Mouse (Mus musculus): ENCODE measurements around the gene Fam53b.

Gene Fam53b

DNA sequence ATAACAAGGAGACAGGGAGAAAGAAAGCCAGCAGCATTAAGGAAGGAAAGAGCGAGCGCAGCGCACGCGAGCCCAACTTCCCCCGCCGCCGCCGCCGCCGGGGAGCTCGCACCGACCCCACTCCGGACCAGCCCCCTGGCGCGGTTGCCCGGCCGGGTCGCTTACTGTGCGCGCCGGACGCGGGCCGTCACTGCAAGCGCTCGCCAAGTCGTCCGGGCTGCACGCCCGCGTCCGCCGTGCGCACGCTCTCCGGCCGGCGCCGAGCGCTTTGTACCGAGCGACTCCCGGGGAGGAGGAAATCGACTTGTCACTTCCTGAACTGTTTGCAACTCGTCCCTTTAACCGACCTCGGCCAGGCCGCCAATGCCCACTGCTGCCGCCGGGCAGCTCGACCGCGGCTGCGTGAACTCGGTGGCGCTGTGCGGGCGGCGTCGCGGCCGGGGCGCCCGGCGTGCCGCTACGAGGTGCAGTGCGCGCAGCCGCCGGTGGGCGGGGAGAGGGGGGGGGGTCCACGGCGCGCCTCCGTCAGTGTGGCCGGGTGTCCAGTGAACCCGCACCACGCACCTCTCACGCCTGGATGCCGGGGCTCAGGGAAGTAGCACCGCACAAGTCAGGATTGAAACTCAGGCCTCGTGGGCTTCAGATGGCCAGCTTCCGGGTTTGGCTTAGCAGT, at the start of gene Fam53b:
Gene Fam53b, minus strand, starts transcription at position 471 of the 673 bp plus-strand sequence.
- DNase-seq, result peak; percentile 74

DNA sequence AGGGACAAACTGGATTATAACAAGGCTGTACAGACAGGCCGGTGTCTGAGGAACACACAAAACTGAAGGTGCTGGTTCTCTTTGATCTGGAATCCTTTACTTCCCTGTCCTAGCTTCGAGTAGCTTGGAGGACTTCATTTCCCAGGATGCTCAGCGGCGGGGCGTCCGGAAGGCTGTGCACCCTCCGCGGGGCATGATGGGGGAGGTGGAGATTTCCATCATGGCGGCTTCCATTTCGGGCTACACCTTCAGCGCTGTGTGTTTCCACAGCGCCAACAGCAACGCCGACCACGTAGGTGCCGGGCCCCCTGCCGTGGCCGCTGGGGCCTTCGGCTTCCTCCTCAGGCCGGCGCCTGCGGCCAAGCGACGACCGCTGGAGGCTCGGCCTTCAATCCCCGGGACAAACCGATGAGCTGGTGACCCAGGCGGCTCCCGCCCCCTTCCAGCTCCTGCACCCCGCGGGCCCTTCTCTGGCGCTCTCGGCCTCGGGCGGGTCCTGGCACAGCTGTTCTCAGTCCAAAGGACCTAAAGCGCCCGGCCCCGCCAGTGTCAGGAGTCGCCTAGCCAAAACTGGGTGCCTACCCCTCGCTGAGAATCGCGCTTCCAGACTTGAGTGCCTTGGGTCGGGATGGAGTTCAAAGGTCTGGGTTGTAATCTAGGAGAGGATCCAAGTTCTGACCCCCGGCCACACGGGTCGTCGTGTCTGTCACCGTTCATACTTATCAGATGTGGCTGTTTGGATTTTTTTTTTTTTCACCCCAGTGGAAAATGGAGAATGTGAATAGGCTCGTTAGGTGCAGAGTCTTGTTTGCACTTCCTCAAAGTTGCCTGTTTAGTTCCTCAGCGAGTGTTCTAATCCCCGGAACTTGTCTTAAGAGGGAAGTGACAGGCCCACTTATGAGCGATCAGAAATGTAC, 45.6 kb upstream of the Fam53b start, which contains the start of gene Abraxas2:
Gene Abraxas2, plus strand, starts transcription at position 184 of the 917 bp plus-strand sequence.
- peak; percentile 91 for DNase-seq

DNA sequence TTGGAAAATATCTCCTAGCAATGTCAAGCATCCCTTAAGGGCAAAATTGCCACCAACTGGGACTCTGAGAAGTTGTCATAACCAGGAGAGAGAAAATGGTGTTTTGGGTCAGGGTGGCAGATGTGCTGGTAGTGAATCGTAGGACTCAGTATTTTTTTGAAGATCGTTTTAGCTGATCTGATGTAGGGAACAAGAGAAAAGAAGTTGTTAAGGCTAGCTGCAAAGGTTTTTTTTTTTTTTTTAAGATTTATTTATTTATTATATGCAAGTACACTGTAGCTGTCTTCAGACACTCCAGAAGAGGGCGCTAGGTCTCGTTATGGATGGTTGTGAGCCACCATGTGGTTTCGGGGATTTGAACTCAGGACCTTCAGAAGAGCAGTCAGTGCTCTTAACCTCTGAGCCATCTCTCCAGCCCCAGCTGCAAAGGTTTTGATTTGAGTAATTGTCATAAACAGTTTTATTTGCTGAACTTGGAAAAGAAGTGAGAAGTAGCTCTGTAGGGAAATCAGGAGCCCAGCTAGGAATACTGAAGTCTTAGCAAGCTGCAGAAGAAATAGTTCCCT, 44.4 kb upstream of the Fam53b start:
- DNase-seq, result no peak

DNA sequence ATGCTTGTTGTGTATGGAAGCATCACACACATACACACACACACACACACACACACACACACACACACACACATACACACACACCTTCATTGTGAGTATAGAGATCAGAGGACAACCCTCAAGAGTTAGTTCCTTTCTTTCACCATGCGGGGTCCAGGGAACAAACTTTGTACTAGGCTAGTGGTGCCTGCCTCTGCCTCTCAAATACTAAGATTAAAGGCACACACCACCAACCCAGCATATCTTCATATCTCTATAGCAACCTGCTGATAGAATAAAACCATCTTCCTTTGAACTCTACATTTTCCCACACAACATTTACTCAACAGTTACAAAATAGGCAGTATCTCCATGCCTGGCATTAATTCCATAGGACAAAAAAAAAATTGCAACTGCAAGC, 42.4 kb upstream of the Fam53b start:
- DNase-seq, result no peak

DNA sequence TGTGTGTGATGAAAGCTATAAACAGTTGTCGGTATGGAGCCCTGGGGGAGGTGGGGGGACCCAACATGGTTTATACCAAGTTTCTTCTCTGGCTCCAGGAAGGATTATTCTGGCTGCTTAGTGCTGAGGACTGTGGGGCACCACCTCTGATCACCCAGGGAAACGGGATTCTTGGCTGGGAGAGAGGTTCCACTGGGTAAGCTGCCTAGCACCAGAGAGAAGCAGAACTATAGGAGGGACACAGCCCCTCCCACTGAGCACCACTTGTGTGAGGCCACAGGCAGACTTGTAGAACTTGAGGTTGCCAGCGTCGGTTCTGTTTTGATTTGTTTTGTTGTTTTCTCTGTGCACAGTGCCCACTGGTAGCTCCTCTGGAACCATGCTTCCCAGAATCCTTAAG, 40.3 kb upstream of the Fam53b start:
- DNase-seq, result no peak

DNA sequence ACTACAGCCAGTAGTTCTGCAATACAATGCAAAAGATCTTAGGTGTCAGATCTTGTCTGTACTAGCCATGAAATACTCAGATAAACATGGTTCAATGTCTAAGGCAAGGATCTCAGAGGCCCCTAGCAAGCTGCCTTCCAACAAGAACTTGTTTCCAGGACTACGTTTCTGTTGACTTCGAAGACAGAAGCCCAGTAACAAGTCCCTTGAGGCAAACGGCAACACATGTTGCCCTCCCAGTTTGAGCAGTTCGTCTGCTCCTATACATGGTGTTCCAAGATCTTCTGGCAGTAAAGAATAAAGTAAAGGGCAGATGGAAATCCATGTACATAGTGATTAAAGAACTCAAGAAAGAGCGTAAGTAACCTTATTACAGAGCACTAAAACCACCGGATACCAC, 39.7 kb upstream of the Fam53b start:
- no peak for DNase-seq

DNA sequence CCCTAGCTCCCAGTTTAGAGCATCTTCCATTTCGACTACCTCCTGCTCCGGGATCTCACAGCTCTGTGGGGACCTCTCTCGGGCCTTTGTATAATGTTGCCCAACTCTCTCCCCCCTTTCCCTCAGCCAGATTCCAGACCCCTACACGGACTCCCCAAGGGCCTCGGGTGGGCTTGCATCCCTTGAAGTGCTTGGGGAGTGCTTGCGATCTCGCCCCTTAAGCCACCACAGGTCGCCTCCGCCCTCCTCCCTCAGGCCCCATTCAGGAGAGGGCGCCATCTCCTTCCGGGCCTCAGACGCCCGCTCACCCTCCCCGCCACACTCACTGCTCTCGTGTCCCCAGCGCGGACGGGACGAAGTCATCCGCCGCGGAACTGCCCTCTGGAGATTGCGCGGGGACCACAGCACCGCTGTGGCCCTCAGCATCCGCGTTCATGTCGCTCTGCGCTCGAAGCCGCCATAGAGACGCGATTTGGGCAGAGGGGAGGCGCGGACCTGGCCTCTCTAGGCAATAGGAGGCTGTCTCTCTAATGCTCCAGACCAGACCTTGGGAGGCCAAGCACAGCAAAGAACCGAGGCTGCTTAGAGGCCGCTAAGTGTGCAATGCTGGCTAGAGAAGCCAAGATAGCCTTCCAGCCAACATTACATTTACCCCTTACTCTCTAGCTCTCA, 38.6 kb upstream of the Fam53b start, which contains the start of gene Eef1akmt2:
Gene Eef1akmt2, minus strand, starts transcription at position 501 of the 672 bp plus-strand sequence.
- DNase-seq, result peak; percentile 81

DNA sequence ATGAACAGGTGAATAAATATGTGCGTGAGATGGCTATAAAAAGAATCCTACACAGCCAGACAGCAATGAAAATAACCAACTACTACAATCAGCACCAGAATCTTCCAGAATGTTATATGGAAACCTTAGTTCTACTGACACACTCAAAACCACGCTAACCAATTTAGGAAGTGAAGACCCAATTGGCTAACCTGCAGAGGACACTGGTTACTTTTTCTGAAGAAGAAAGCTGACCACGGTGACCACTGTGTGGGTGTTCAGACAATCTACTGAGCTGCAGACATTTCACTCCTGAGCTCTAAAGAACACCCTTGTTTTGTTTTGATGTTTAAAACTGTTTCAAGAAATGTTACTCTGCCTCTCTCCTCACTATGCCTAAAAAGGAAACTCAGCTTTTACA, 29.5 kb upstream of the Fam53b start:
- no peak for DNase-seq

DNA sequence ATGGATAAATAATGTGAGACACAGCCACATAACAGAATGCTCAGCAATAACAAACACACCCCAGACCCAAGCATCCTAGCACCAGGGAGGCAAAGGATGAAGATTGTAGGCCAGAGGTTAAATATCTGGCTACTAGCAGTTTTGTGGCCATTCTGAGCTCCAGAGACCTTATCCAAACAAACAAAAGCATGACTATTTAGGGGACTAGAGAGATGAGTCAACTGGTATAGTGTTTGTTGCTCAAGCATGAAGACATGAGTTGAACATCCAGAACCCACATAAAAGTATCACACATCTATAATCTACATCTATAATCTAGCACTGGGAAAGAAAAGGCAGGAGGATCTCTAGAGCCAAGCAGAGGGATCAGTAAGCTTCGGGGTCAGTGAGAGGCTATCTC, 28.8 kb upstream of the Fam53b start:
- DNase-seq, result no peak

DNA sequence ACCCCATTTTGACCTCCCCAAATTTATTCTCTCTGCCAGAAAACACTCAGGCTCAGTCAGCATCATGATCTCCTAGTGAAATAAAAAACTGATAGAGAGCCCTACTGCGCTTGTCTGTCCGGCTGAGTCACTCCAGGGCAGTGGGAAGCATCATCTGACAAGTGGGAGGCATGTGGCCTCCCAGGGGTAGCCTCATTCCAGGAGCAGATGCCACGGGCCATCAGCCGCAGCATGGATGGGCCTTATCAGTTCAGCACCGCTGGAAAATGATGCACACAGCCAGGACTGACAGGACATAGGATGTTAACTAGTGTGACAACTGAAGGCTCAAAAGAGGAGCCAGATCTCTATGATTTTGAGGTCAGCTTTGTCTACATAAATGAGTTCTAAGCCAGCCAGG, 27.6 kb upstream of the Fam53b start:
- no peak for DNase-seq

DNA sequence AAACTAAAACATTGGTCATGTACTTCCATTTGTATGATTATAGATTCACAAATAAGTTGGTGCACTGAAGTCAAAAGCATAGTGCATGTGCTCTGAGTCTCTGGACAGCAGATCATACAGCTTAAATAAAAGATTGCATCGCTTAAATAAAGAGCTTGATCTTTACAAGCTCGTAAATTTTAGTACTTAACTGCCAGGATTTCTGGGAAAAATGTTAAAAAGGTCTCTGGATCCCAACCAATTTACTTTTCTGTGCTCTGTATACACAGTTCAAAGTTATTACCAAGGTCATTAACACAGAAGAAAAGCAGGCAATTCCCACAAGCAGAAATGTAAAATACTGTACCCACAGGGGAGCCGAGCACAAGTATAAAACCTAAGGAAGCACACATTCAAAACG, 17.3 kb upstream of the Fam53b start:
- DNase-seq, result no peak

DNA sequence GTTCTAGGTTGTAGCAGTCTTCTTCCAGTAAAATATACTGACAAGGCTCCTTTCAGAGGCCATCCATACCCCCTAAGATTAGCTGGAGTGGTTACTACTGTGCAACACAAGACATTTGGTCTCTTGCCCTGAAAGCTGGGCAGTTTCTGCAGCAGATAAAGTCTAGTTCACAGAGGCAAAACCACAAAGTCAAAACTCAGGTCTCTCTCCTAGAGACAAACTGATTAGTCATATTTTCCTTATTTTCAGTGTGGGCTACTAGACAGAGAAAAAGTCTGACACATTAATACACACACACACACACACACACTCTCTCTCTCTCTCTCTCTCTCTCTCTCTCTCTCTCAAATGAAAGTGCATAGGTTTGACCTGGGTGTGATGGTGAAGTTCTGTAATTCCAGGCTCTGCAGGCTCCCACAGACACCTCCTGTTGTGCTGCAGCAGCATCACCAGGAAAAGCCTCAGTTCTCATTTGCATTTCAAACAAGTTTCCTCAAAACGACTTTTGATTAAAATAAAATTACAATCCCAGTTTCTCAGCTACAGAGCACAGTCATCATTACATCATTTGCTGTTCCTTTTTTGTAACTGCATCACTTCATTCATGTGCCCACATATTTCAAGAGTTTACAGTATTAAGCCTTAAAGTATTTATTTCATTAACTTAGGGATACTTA, 10.8 kb upstream of the Fam53b start:
- no peak for DNase-seq

DNA sequence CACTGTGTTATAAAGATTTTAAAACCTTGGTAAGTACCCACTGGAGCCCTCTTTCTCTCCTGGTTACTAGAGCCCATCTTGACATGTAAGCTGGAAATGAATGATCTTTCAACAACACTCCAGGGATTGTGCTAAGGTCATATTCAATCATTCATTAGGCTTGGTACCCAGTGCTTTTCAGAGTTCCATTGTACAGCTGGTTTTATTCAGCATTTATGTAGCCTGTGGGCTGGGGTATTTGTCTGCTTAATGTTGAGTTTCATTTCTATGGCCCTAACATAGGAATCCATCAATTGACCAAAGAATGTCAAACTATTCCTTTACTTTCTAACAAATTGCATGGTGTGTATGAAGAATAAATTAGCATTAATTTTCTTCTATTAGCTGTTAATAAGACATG, 10.1 kb upstream of the Fam53b start:
- DNase-seq, result no peak

DNA sequence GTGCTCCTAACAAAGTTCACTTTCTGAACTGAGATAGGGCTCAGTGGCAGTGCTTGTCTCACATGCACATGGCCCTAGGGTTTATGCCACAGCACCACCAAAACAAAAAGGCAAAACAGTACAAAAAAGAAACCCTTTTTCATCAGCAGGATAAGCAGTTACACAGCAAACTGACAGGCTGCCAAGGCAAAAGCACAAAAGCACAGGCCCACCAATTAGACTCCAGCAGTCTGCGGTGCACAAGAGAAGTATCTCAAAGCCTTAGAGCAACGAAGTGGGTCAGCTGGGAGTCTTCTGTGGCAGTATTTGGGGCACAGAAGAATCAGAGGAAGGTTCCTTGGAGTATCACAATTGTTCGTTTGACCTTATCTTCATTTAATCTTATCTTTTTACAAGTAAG, 7.0 kb upstream of the Fam53b start:
- no peak for DNase-seq

DNA sequence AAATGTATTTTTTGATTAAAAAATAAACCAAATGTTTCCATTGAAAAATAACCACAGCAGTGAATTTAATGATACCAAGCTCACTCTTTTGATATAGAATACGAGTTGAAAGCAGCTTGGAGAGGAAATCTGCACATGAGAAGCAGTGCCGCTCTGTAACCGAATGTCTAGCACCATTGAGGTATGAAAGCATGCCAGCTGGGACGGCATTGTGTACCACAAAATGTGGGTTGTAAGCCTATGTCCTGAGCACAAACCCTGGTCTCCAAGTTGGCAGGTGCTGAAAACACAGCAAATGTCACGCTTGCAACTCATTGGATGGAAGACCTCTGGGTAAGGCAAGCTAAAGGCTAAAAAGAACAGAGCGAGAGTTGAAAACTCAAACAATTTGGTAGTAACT, 3.4 kb upstream of the Fam53b start:
- DNase-seq, result no peak

DNA sequence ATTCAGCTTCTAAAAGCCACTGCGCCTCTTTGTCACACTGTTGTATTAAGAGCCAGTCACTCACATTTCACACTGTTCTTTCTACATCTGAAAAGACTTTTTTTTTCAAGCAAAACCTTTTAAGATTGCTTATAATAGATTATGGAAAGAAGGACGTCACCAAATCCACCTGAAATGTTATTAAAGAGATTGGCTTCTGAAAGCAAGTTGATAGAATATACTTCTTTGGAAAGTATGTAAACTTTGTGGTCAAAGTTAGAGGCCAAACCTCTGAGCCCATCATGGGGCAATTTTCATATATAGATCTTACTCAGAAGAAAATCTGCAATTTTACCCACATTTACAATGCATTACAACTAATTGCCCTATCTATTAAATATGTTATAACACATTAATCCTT, 2.8 kb upstream of the Fam53b start:
- no peak for DNase-seq

DNA sequence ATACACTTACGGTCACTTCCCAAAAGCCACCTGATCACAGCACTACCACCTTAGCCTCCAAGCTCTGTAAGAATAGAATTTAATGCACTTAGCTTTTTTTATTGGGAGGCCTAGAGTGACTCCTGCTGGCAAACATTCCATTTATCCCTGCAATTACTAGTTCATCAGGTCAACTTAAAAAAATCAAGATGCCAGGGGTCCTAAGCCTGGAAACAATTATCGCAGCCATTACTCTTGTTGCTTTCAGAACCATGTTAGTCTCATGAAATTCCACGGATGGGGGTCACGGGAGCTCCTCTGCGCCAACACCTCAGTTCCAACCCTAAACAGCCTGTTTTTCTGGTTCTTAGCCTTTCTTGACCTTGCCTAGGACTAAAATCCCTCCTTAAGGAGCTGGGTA, 1.4 kb upstream of the Fam53b start:
- DNase-seq, result no peak

DNA sequence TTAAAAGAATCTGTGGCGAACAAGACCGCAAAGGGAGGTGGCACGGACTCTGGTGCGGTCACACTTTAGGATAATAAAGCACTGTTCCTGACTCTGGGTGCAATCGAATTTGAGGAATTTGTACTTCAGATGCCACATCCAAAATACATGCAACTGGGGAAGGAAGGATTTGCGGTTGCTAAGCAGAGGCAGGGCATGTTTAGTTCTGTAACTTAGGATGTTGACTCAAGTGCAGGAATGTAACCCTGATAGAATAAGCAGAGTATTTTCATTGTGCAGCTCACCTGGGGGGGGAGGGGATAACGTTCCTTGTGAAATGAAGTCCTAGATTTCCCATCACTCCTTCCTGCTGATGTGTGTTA, 384 bp upstream of the Fam53b start:
- DNase-seq, result no peak

DNA sequence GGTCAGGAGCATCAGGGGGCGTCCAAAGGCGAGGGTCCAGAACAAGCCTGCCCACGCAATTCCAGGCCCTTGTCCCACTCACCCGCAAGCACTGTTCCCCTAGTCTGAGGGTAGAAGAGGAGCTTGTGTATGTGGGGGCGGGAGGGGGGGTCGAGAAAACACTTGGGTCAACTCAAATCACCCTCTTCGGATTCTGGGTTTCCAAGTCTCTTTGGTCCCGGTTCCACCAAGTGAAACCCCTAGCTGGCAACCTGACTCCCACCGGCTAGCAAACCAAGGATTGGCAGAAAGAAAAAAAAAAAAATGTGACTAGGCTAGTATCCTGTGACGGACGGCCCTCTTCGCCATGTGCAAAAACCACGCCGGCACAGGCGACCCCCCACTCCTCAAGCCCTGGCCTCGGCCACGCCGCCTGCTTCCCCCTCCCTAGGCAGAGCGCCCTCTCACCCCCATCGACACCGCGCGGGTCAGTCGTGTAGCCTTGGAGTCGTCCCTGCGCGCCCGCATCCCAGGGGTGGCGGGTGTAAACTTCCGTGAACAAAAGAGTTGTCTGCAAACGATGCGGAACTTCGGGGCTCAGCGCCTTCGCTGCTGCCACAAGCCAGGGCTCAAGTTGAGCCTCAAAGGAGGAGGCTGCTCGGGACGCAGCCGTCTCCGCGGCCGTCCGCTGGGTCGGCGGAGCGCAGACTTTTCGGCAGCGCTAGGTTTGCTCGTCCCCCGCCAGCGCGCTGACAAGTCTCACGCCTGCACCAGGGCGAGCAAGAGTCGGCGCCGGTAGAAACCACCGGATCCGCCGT, 869 bp downstream of the Fam53b start:
- peak; percentile 61 for DNase-seq

DNA sequence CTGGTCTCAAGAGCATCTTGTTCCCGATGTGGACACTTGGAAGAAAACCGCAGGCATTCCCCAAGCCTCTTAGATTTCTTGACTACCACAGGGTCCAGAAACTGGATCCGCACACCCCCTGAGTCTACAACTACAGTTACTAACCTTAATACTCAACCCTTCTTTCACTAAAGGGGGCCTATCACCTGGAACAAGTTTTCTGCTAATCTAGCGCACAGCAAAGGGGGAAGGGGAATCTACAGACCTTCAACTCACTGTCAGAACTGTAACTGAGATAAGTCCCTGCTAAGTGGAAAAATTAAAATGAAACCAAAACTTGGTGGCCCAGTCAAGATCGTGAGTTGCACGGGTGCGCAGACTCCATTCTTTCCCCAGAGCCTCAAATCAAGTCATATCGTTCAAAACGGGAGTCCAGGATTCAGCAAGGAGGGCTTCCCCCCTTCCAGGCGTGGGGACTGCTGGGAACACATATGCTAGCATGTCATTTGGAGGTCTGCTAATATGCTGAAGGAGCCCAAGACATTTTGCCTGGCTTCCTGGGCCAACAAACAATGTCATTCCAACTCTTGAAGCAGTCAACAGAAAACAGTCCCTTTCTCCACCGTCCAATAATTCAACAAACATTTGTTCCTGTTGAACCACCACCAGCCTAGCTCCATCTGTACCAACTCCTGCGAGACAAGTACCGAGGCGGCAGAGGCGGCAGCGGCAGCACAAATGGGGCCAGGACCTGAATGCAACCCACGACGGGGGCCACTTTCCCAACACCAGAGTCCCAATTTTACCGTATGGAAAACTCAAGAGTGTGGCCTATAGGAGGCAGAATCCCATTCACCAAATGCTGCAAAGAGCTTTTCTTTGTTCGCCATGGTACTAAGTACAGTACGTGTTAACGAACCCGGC, 1.7 kb downstream of the Fam53b start:
- no peak for DNase-seq

DNA sequence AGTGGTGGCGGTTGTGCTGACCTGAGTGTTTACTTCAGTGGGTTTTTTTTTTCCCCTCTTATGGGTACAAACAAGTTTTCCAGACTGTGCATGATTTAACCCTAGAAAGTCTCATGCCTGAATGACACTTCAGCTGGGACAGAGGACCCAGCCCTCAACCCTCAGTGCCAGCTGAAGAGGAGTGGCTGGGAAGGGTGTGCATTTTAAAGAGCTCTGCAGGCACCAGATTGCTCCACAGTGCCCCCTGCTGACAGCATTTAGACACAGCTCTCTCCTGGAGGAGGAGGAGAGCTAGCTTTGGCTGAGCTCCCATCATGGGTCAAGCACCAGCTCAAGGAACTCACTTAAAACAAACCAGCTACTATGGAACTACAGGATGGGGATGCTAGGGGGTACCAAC, 2.8 kb downstream of the Fam53b start:
- peak; percentile 96 for DNase-seq
